Mouse (Mus musculus) myocyte (in vitro differentiated cells): Measurements from ENCODE around the gene Adamts14. TPM values are rescaled to one million over a fixed set of nuclear protein-coding genes. Genes with fewer than 3 reads are reported as not detected.

Experiments used
- H3K27me3 ChIP-seq: one replicate; pipeline ENCODE4 v1.6.1; 2011; ENCODE audit not compliant: control insufficient read depth, insufficient read depth, insufficient read length
- H3K36me3 ChIP-seq: one replicate; pipeline ENCODE4 v1.6.1; 2011; ENCODE audit not compliant: control insufficient read depth, insufficient read depth
- H3K4me2 ChIP-seq: one replicate; pipeline ENCODE4 v1.6.1; 2011; ENCODE audit warnings: low read depth, control low read depth
- H3K4me3 ChIP-seq: one replicate; pipeline ENCODE4 v1.5.1; 2011; ENCODE audit warnings: mild to moderate bottlenecking, control low read depth, moderate library complexity
- H3K79me2 ChIP-seq: one replicate; pipeline ENCODE4 v1.6.1; 2011; ENCODE audit not compliant: control insufficient read depth, insufficient read depth
- H3ac ChIP-seq: one replicate; pipeline ENCODE4 v1.6.1; 2011; ENCODE audit not compliant: control insufficient read depth, insufficient read length
- CEBPB ChIP-seq: IDR thresholded peaks from 2 replicates; pipeline ENCODE4 v1.6.1; 2011; ENCODE audit warnings: mild to moderate bottlenecking, moderate library complexity; ENCODE audit not compliant: poor library complexity, insufficient read depth, severe bottlenecking
- E2F4 ChIP-seq: IDR thresholded peaks from one replicate; pipeline ENCODE4 v1.6.1; 2011; ENCODE audit warnings: mild to moderate bottlenecking, control low read depth, moderate library complexity; ENCODE audit not compliant: insufficient read depth
- MAX ChIP-seq: IDR thresholded peaks from one replicate; pipeline ENCODE4 v1.6.1; 2011; ENCODE audit warnings: low read depth, mild to moderate bottlenecking, control low read depth
- MYOD1 ChIP-seq, 3 experiments: IDR thresholded peaks; one replicate each; pipeline ENCODE4 v1.6.1; 2011; ENCODE audit warnings: control low read depth in 2 of 3, low read depth in 2 of 3, mild to moderate bottlenecking in 2 of 3, moderate library complexity in 1 of 3; ENCODE audit not compliant: insufficient read length in 2 of 3, control insufficient read depth in 1 of 3
- MYOG ChIP-seq, 3 experiments: IDR thresholded peaks; one replicate each; pipeline ENCODE4 v1.6.1; 2011; ENCODE audit warnings: control low read depth in 2 of 3, low read depth in 2 of 3, mild to moderate bottlenecking in 2 of 3; ENCODE audit not compliant: insufficient read length in 2 of 3, control insufficient read depth in 1 of 3, insufficient read depth in 1 of 3
- POLR2A ChIP-seq: IDR thresholded peaks from one replicate; pipeline ENCODE4 v1.6.1; 2011; ENCODE audit warnings: low read depth, mild to moderate bottlenecking, control low read depth, moderate library complexity; ENCODE audit not compliant: insufficient read length
- POLR2AphosphoS2 ChIP-seq: IDR thresholded peaks from one replicate; pipeline ENCODE4 v1.6.1; 2011; ENCODE audit warnings: low read depth, control low read depth; ENCODE audit not compliant: insufficient read length
- REST ChIP-seq: IDR thresholded peaks from one replicate; pipeline ENCODE4 v1.6.1; 2011; ENCODE audit warnings: mild to moderate bottlenecking, control low read depth, moderate library complexity; ENCODE audit not compliant: insufficient read depth, insufficient read length
- SRF ChIP-seq: IDR thresholded peaks from one replicate; pipeline ENCODE4 v1.6.1; 2011; ENCODE audit warnings: low read depth; ENCODE audit not compliant: control insufficient read depth, insufficient read length
- TCF12 ChIP-seq: IDR thresholded peaks from one replicate; pipeline ENCODE4 v1.6.1; 2011; ENCODE audit warnings: mild to moderate bottlenecking, control low read depth; ENCODE audit not compliant: poor library complexity, insufficient read depth, severe bottlenecking
- TCF3 ChIP-seq: IDR thresholded peaks from one replicate; pipeline ENCODE4 v1.6.1; 2011; ENCODE audit warnings: low read depth, control low read depth; ENCODE audit not compliant: insufficient read length
- USF1 ChIP-seq: IDR thresholded peaks from one replicate; pipeline ENCODE4 v1.6.1; 2011; ENCODE audit warnings: low read depth, mild to moderate bottlenecking, control low read depth, moderate library complexity
- polyA plus RNA-seq: library from polyadenylated mRNA; unstranded; fragments of >200 nt; fragmentation: generic; extraction: Trizol; gene quantifications from one replicate; pipeline ENCODE4 v1.2.1, GENCODE M21; 2012; ENCODE audit warnings: missing spikeins

Gene Adamts14
- polyA plus RNA-seq, 1 experiment, result 31.0 TPM

GRCm38 (mm10) chr10:61158594-61158993, 114.6 kb downstream of the Adamts14 start:
- Histone ChIP-seq H3K4me3 (no peak overlapping the region), H3K79me2 (no peaks in the 10 kb centered on the region), H3K4me2 (no peak overlapping the region), H3K27me3 (no peaks in the 10 kb centered on the region), H3K36me3 (no peaks in the 10 kb centered on the region), H3ac (no peak overlapping the region)
- no peak for TF ChIP-seq TCF12

GRCm38 (mm10) chr10:61156453-61156852, 116.8 kb downstream of the Adamts14 start:
- Histone ChIP-seq H3K36me3 (no peaks in the 10 kb centered on the region), H3K79me2 (no peaks in the 10 kb centered on the region), H3K27me3 (no peaks in the 10 kb centered on the region), H3K4me3 (no peak overlapping the region), H3K4me2 (no peak overlapping the region), H3ac (no peak overlapping the region)
- TF ChIP-seq REST, result no peak
- TF ChIP-seq TCF3, result no peak
- TF ChIP-seq MYOD1 (IDR thresholded peaks at IDR 0.05; ENCODE audit: control insufficient read depth in 1 of 3, insufficient read length in 2 of 3, low read depth in 2 of 3), result no peak
- TF ChIP-seq SRF, result no peak
- TF ChIP-seq CEBPB, result no peak
- no peak for TF ChIP-seq MAX
- TF ChIP-seq E2F4, result no peak
- no peak for TF ChIP-seq POLR2AphosphoS2
- TF ChIP-seq POLR2A, result no peak
- no peak for TF ChIP-seq TCF12
- no peak for TF ChIP-seq USF1
- TF ChIP-seq MYOG (IDR thresholded peaks at IDR 0.05; ENCODE audit: control insufficient read depth in 1 of 3, insufficient read depth in 1 of 3, insufficient read length in 2 of 3, low read depth in 2 of 3), result no peak

- no peak for TF ChIP-seq TCF12
- no peak for TF ChIP-seq USF1
- TF ChIP-seq TCF3, result no peak
- no peak for TF ChIP-seq MYOD1 (IDR thresholded peaks at IDR 0.05; ENCODE audit: control insufficient read depth in 1 of 3, insufficient read length in 2 of 3, low read depth in 2 of 3)
- H3K36me3 ChIP-seq, result no peaks in the 10 kb centered on the region
- H3ac ChIP-seq, result no peak overlapping the region
- no peaks in the 10 kb centered on the region for H3K27me3 ChIP-seq
- no peaks in the 10 kb centered on the region for H3K79me2 ChIP-seq
- H3K4me2 ChIP-seq, result no peak overlapping the region
- H3K4me3 ChIP-seq, result no peak overlapping the region
These were observed 117.6 kb downstream of the Adamts14 start for GRCm38 (mm10) chr10:61155611-61156010.

GRCm38 (mm10) chr10:61152131-61152530, 121.1 kb downstream of the Adamts14 start:
- TF ChIP-seq MYOG (IDR thresholded peaks at IDR 0.05; ENCODE audit: control insufficient read depth in 1 of 3, insufficient read depth in 1 of 3, insufficient read length in 2 of 3, low read depth in 2 of 3) (no peak), USF1 (no peak), TCF12 (no peak), POLR2AphosphoS2 (no peak), MAX (no peak), CEBPB (no peak), TCF3 (no peak), SRF (no peak), REST (no peak), MYOD1 (IDR thresholded peaks at IDR 0.05; ENCODE audit: control insufficient read depth in 1 of 3, insufficient read length in 2 of 3, low read depth in 2 of 3) (no peak), POLR2A (no peak), E2F4 (no peak)
- Histone ChIP-seq H3K4me2 (no peak overlapping the region), H3K79me2 (no peaks in the 10 kb centered on the region), H3K36me3 (no peaks in the 10 kb centered on the region), H3K27me3 (no peaks in the 10 kb centered on the region), H3K4me3 (no peak overlapping the region), H3ac (no peak overlapping the region)

GRCm38 (mm10) chr10:61150616-61151015, 122.6 kb downstream of the Adamts14 start:
- H3K4me3 ChIP-seq, result no peak overlapping the region
- TF ChIP-seq TCF12 (no peak), SRF (no peak), TCF3 (no peak), E2F4 (no peak), POLR2A (no peak), CEBPB (no peak), POLR2AphosphoS2 (no peak), MAX (no peak), MYOD1 (IDR thresholded peaks at IDR 0.05; ENCODE audit: control insufficient read depth in 1 of 3, insufficient read length in 2 of 3, low read depth in 2 of 3) (no peak), REST (no peak), USF1 (no peak), MYOG (IDR thresholded peaks at IDR 0.05; ENCODE audit: control insufficient read depth in 1 of 3, insufficient read depth in 1 of 3, insufficient read length in 2 of 3, low read depth in 2 of 3) (no peak)

More at GRCm38 (mm10) chr10:61150616-61151015, 122.6 kb downstream of the Adamts14 start:
- Histone ChIP-seq H3K27me3 (no peaks in the 10 kb centered on the region), H3ac (no peak overlapping the region), H3K4me2 (no peak overlapping the region), H3K36me3 (no peaks in the 10 kb centered on the region), H3K79me2 (peaks cover 4% of the 10 kb centered on the region)
